ENCODE assay signal across 8 mouse cellular contexts in the genomic region with DNA sequence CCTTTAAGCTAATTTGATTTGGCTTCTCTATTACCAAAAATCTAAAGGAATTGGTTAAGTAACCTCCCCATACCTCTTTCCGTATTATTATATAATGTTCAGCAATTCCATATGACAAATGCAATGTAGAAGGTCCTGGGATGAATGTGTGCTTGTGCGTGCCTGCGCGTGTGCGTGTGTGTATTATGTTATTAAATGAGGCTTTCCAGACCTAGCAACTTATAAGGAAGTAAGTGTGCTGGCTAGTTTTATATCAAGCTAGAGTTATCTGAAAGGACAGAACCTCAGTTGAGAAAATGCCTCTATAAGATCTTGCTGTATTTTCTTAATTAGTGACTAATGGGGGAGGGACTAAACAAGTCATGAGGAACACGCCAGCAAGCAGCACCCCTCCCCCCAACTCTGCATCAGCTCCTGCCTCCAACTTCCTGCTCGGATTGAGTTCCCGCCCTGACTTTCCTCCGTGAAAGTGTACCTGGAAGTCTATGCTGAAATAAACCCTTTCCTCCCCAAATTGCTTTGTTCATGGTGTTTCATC. TPM values are rescaled to one million over a fixed set of nuclear protein-coding genes. Genes with fewer than 3 reads are reported as not detected.
A peak's percentile ranks its signal among the peaks of the same experiment; 100 is the strongest.
DNase-seq lines count a peak whose midpoint lies in the region; ATAC-seq lines count a peak whose summit lies in the region.

No protein-coding gene starts in this region.

- WGBS in heart, embryonic 16.5 days: 52% methylated on average over 9 of the region's 9 CpGs
- 45% methylated on average over 9 of the region's 9 CpGs for WGBS in limb, embryonic 15.5 days
- 62% methylated on average over 9 of the region's 9 CpGs for WGBS in neural tube, embryonic 14.5 days

- no peak overlapping the region for H3K9ac ChIP-seq in heart, embryonic 16.5 days (ENCODE audit: low read length)
- no peak overlapping the region for H3K9ac ChIP-seq in limb, embryonic 15.5 days
- H3K9ac ChIP-seq in neural tube, embryonic 14.5 days (replicated peaks; ENCODE audit: low read depth, low read length): no peak overlapping the region

- no peak for ATAC-seq in heart, embryonic 16.5 days (replicated peaks; ENCODE audit: extremely low read depth, insufficient read depth, low FRiP score)
- no peak for ATAC-seq in limb, embryonic 15.5 days (ENCODE audit: insufficient number of reproducible peaks, low FRiP score, low TSS enrichment, low read depth)
- peak; percentile 12; the same call in 1 of the 2 replicates for ATAC-seq in neural tube, embryonic 14.5 days (ENCODE audit: low read depth)

- H3K4me1 ChIP-seq in heart, embryonic 16.5 days (ENCODE audit: control insufficient read depth, insufficient read depth, low read length): peaks cover 9% of the 10 kb centered on the region
- H3K4me1 ChIP-seq in limb, embryonic 15.5 days: peaks cover 7% of the 10 kb centered on the region; the same call in 1 of the 2 replicates
- H3K4me1 ChIP-seq in neural tube, embryonic 14.5 days (ENCODE audit: control insufficient read depth, insufficient read depth, low read length): 0 out of 2 replicates have a peak, but pooled peaks cover 5% of the 10 kb centered on the region

- no peak overlapping the region for H3K27ac ChIP-seq in heart, embryonic 16.5 days (ENCODE audit: low read length)
- no peak overlapping the region for H3K27ac ChIP-seq in limb, embryonic 15.5 days
- no peak overlapping the region for H3K27ac ChIP-seq in neural tube, embryonic 14.5 days (ENCODE audit: low read depth, low read length)

- H3K4me2 ChIP-seq in heart, embryonic 16.5 days (ENCODE audit: low read depth, low read length): peak overlapping the region; percentile 46
- H3K4me2 ChIP-seq in limb, embryonic 15.5 days: peak overlapping the region; percentile 37
- no peak overlapping the region for H3K4me2 ChIP-seq in neural tube, embryonic 14.5 days (ENCODE audit: low read depth, low read length)

- DNase-seq in urinary bladder, postnatal 14 days (ENCODE audit: low spot score): peak; percentile 44
- DNase-seq in urinary bladder, postnatal 4 days (ENCODE audit: low spot score in 2 of 2): no peak
- DNase-seq in left cerebral cortex, postnatal 14 days (ENCODE audit: low spot score in 2 of 2): no peak
- no peak for DNase-seq in adrenal gland, adult 8-10 months
- no peak for DNase-seq in embryo, embryonic 10.5 days (ENCODE audit: low spot score)

- H3K36me3 ChIP-seq in heart, embryonic 16.5 days (ENCODE audit: control insufficient read depth, insufficient read depth): no peaks in the 10 kb centered on the region
- H3K36me3 ChIP-seq in limb, embryonic 15.5 days: no peaks in the 10 kb centered on the region
- no peaks in the 10 kb centered on the region for H3K36me3 ChIP-seq in neural tube, embryonic 14.5 days (ENCODE audit: control insufficient read depth, insufficient read depth, low read length)

- no peak overlapping the region for H3K4me3 ChIP-seq in heart, embryonic 16.5 days (ENCODE audit: low read length)
- 0 out of 2 replicates have a peak overlapping the region, but pooled peaks have one; percentile 11 for H3K4me3 ChIP-seq in limb, embryonic 15.5 days
- no peak overlapping the region for H3K4me3 ChIP-seq in neural tube, embryonic 14.5 days (ENCODE audit: low read depth, low read length)

- H3K9me3 ChIP-seq in heart, embryonic 16.5 days (replicated peaks; ENCODE audit: control insufficient read depth, low read length): no peaks in the 10 kb centered on the region
- H3K9me3 ChIP-seq in limb, embryonic 15.5 days: no peaks in the 10 kb centered on the region
- no peaks in the 10 kb centered on the region for H3K9me3 ChIP-seq in neural tube, embryonic 14.5 days (ENCODE audit: control insufficient read depth, low read length)

- intact Hi-C loops in left cerebral cortex, postnatal 14 days (cut with DNase I): no loop called here

- H3K27me3 ChIP-seq in heart, embryonic 16.5 days (ENCODE audit: control insufficient read depth, insufficient read depth, low read length): no peaks in the 10 kb centered on the region
- no peaks in the 10 kb centered on the region for H3K27me3 ChIP-seq in limb, embryonic 15.5 days
- no peaks in the 10 kb centered on the region for H3K27me3 ChIP-seq in neural tube, embryonic 14.5 days (ENCODE audit: control insufficient read depth, insufficient read depth, low read length)

RNA-seq across cellular contexts. Expression of gene Epm2aip1, which starts 17.6 kb away (rescaled TPM):
- 18.9 and 21.5 TPM in 2 replicates for polyA plus RNA-seq in heart, embryonic 16.5 days (2015; fragmentation: Nextera tagmentation; extraction: Ambion mirVana)
- 27.9 and 30.0 TPM in 2 replicates for polyA plus RNA-seq in limb, embryonic 15.5 days (2015; fragmentation: Nextera tagmentation; extraction: Ambion mirVana)
- 88.9 and 91.3 TPM in 2 replicates for polyA plus RNA-seq in neural tube, embryonic 14.5 days (2014; fragmentation: Nextera tagmentation; extraction: Ambion mirVana)
- total RNA-seq in left cerebral cortex, postnatal 14 days (2021): 10 to 100 TPM; 78.2 to 81.9 TPM
- 10 to 100 TPM; 53.3 to 64.1 (median 57.7) TPM for total RNA-seq in adrenal gland, adult 8-10 months (2022)

RNA-seq across cellular contexts. Expression of gene Mlh1, which starts 17.8 kb away (rescaled TPM):
- polyA plus RNA-seq in heart, embryonic 16.5 days (2015; fragmentation: Nextera tagmentation; extraction: Ambion mirVana): 34.5 and 34.6 TPM in 2 replicates
- 32.2 and 35.7 TPM in 2 replicates for polyA plus RNA-seq in limb, embryonic 15.5 days (2015; fragmentation: Nextera tagmentation; extraction: Ambion mirVana)
- polyA plus RNA-seq in neural tube, embryonic 14.5 days (2014; fragmentation: Nextera tagmentation; extraction: Ambion mirVana): 26.5 and 33.8 TPM in 2 replicates
- 10 to 100 TPM; 16.8 to 17.9 TPM for total RNA-seq in left cerebral cortex, postnatal 14 days (2021)
- 10 to 100 TPM; 14.7 to 31.2 (median 24.7) TPM for total RNA-seq in adrenal gland, adult 8-10 months (2022)

RNA-seq across cellular contexts. Expression of gene Trank1, which starts 22.2 kb away (rescaled TPM):
- polyA plus RNA-seq in heart, embryonic 16.5 days (2015; fragmentation: Nextera tagmentation; extraction: Ambion mirVana): 0.07 TPM in 1 of 2 replicates, not detected in the other
- polyA plus RNA-seq in limb, embryonic 15.5 days (2015; fragmentation: Nextera tagmentation; extraction: Ambion mirVana): 0.57 and 0.76 TPM in 2 replicates
- polyA plus RNA-seq in neural tube, embryonic 14.5 days (2014; fragmentation: Nextera tagmentation; extraction: Ambion mirVana): 12.2 and 17.8 TPM in 2 replicates
- 100 to 1,000 TPM; 222 to 227 TPM for total RNA-seq in left cerebral cortex, postnatal 14 days (2021)
- 100 to 1,000 TPM in 2 of 4 experiments, 10 to 100 TPM in 2; 44.9 to 312 (median 173) TPM for total RNA-seq in adrenal gland, adult 8-10 months (2022)
